Mouse (Mus musculus) erythroblast, adult 5-6 weeks (primary cell): ENCODE measurements around the gene Wnt16. TPM values are rescaled to one million over a fixed set of nuclear protein-coding genes. Genes with fewer than 3 reads are reported as not detected.

Experiments used
- ATAC-seq: replicated peaks from 2 replicates; pipeline ENCODE4 v1.8.0; 2016; ENCODE audit warnings: moderate number of reproducible peaks, mild to moderate bottlenecking, moderate TSS enrichment, inconsistent platforms; ENCODE audit not compliant: poor library complexity, low FRiP score, severe bottlenecking
- total RNA-seq, 2 experiments: library from RNA; stranded (forward) in 1 of 2; stranded (reverse) in 1 of 2; fragments of 150-400 nt in 1 of 2; fragments of 200-764, 138-1000 nt in 1 of 2; gene quantifications; 2 replicates each; pipeline versions ENCODE4 v1.2.3 to v1.2.4; 2015 to 2017; ENCODE audit warnings: low replicate concordance in 2 of 2

The Wnt16 gene
- total RNA-seq, 2 experiments from 2014 or later: not detected

DNA sequence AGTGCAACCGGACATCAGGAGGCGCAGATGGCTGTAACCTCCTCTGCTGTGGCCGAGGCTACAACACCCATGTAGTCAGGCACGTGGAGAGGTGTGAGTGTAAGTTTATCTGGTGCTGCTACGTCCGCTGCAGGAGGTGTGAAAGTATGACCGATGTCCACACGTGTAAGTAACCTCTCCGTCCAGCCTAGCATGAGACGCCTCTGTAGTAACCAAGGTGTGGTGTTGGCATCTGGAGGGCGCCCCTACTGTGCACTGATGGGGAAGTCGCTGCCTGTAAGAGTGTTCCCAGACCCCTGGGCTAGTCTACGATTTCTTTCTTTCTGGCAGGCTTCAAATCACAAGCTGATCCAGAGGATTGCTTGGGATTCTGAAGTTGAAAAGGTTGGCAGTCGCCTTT is 10.0 kb downstream of the Wnt16 start:
- no peak for ATAC-seq

DNA sequence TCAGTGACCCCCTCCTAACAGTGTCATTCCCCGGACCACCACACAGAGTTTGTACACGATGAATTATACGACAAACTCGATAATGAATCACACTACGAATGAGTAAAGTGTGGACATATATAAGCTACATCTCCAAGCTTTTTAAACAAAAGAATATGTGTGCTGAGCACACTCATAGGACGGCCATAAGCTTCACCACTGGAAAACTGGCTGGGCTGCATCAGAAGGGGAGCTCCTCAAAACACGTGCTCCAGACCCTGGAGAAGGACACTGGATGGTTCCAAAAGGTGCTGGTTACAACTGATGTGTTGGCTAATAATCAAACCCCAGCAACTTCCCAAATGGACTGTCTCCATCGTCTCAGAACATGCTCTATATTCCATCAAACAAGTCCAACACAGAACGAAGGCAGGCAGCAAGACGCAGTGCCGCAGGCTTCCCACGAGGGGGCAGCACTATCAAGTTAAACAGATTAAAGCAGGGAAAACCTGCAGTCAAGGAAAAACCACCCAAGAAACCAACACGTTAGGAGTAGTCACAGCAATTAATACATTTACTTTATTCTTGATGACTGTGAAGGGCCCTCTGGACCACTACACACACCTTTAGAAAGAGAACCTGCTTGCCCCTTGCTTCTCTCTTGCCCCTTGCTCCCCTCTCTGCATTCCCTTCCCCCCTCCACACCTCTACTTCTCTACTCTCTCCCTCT is 37.5 kb downstream of the Wnt16 start:
- peak; percentile 81 for ATAC-seq

DNA sequence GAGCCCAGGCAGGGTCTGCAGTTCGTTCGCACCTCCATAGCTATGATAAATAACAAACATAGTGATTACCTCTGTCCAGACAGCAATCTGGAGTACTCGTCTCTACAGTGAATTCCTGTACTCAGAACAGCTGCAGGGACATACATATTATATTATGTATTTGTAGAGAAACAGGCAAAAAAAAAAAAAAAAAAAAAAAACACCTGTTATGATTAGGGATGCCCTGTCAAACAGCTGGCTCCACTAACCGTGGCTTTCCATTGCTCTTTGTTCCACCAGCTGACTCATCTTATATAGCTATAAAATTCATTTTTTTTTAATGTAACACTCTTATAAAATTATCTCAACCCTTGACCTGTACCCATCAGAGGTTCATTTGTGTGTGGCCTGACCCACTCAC is 38.3 kb downstream of the Wnt16 start:
- no peak for ATAC-seq

DNA sequence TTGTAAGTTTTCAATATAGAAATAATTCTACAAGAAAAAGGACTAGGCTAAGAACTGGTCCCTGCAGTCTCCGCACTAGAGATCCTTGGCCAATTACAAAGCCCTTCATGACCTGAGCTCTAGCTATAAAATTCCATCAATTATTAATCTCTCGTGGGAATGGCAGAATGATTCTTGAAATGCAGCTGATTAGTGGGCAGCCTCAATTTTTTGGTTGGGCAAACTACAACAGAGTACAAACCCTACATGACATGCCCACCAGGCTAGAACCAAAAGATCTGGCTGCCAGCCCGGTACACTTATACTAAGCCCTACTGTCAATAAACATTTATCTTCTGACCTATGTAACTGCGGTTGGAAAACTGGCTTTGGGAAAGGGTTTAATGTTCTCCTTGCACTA is 39.1 kb downstream of the Wnt16 start:
- ATAC-seq: no peak

GRCm38 (mm10) chr6:22327931-22328330 is 39.9 kb downstream of the Wnt16 start:
- no peak for ATAC-seq

- ATAC-seq: no peak
Observed at GRCm38 (mm10) chr6:22330169-22330960, 42.3 kb downstream of the Wnt16 start.

GRCm38 (mm10) chr6:22332548-22332947 is 44.5 kb downstream of the Wnt16 start:
- no peak for ATAC-seq

GRCm38 (mm10) chr6:22339763-22340542 is 51.9 kb downstream of the Wnt16 start:
- ATAC-seq: no peak

- no peak for ATAC-seq
Observed at GRCm38 (mm10) chr6:22340779-22341178, 52.8 kb downstream of the Wnt16 start.

GRCm38 (mm10) chr6:22343292-22343691 is 55.3 kb downstream of the Wnt16 start:
- ATAC-seq: no peak

GRCm38 (mm10) chr6:22343706-22344105 is 55.7 kb downstream of the Wnt16 start:
- ATAC-seq: no peak

GRCm38 (mm10) chr6:22344443-22344842 is 56.4 kb downstream of the Wnt16 start:
- no peak for ATAC-seq

- ATAC-seq: no peak
Observed at GRCm38 (mm10) chr6:22347132-22347902, 59.3 kb downstream of the Wnt16 start.

Other genes with a start within 250 kb of the Wnt16 start
- 4.0 and 6.1 TPM in 2 replicates for gene Fam3c, start 68.0 kb downstream of the Wnt16 start, total RNA-seq (2015; ENCODE audit: low replicate concordance)
- gene Fam3c, start 68.0 kb downstream of the Wnt16 start, total RNA-seq (2017; ENCODE audit: low replicate concordance): 5.4 and 9.1 TPM in 2 replicates